Mouse (Mus musculus): ENCODE measurements around the gene Taf8. TPM values are rescaled to one million over a fixed set of nuclear protein-coding genes. Genes with fewer than 3 reads are reported as not detected.

The Taf8 gene
- total and polyA plus RNA-seq, 3 experiments = 15.2 to 25.7 TPM; not detected in 1

DNA sequence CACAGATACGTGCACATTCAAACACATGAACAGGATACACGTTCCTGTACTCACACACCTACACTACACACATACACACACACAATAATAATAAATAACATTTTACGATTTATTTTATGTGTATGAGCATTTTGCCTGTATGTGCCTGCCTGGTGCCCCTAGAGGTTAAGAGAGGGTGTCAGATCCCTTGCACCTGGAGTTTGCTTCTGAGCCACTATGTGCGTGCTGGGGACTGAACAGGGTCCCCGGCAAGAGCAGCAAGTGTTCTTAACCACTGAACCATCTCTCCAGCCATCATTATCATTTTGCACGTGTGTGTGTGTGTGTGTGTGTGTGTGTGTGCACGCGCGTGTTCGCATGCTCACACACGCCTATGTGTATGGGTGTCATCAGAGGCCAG is 27.5 kb upstream of the Taf8 start:
- Histone ChIP-seq H3K36me3 (ENCODE audit: control insufficient read depth in 1 of 2, insufficient read depth in 2 of 2, low read length in 2 of 2) (peaks cover 0 to 4% of the 10 kb centered on the region in 2 experiments; a peak in 2 of 4 replicates), H3K9ac (ENCODE audit: control insufficient read depth, low read depth, low read length, poor library complexity, severe bottlenecking) (no peak overlapping the region), H3K27me3 (ENCODE audit: control insufficient read depth in 1 of 2, insufficient read depth in 2 of 2, low read length in 2 of 2) (no peaks in the 10 kb centered on the region), H3K4me1 (ENCODE audit: control insufficient read depth in 1 of 2, insufficient read depth in 2 of 2, low read length in 2 of 2) (peaks cover 0 to 8% of the 10 kb centered on the region in 2 experiments; a peak in 3 of 4 replicates), H3K27ac (ENCODE audit: control insufficient read depth, low read depth, low read length) (no peak overlapping the region), H3K9me3 (replicated peaks; ENCODE audit: insufficient read depth, low read length) (no peaks in the 10 kb centered on the region), H3K4me3 (ENCODE audit: control insufficient read depth in 1 of 2, insufficient read depth in 1 of 2, low read depth in 2 of 2, low read length in 2 of 2) (no peak overlapping the region), H3K79me2 (ENCODE audit: control insufficient read depth, insufficient read depth, low read length, poor library complexity) (no peaks in the 10 kb centered on the region)
- no peak for TF ChIP-seq MAZ (IDR thresholded peaks at IDR 0.05; ENCODE audit: low read depth, low read length)
- TF ChIP-seq HCFC1 (IDR thresholded peaks at IDR 0.05; ENCODE audit: low read depth, low read length) = no peak
- no peak for TF ChIP-seq MYC (IDR thresholded peaks at IDR 0.05; ENCODE audit: low read depth, low read length)
- TF ChIP-seq ZMIZ1 (IDR thresholded peaks at IDR 0.05; ENCODE audit: low read depth, low read length) = no peak
- TF ChIP-seq TCF12 (IDR thresholded peaks at IDR 0.05; ENCODE audit: low read depth, low read length) = no peak
- no peak for TF ChIP-seq POLR2A (IDR thresholded peaks at IDR 0.05; ENCODE audit: control insufficient read depth in 1 of 2, insufficient read depth in 1 of 2, low read depth in 1 of 2, low read length in 2 of 2, poor library complexity in 1 of 2)
- no peak for TF ChIP-seq NRF1 (IDR thresholded peaks at IDR 0.05; ENCODE audit: insufficient read depth, low read depth, low read length, poor library complexity, severe bottlenecking)
- TF ChIP-seq JUND (IDR thresholded peaks at IDR 0.05; ENCODE audit: low read depth, low read length) = no peak
- DNase-seq (ENCODE audit: low read depth, low spot score) = no peak

DNA sequence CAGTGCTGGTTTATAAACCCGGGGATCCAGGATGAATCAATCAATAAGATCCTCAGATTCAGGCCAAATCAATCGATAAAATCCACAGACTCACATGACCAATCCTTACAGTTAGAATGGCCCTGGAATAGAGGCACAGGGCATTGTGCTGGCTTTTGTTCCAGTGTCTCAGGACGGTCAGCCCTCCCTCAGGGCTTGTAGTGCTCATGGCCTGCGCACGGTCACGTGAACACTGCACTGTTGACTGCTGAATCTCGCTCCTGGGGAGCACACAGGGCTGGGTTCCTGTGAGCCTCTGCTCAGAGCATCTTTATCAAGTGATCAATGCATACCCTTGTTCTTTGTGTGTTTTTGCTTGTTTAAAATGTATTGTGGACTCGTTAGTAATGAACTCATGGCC is 26.8 kb upstream of the Taf8 start:
- H3K9me3 ChIP-seq (replicated peaks; ENCODE audit: insufficient read depth, low read length) = no peaks in the 10 kb centered on the region
- no peaks in the 10 kb centered on the region for H3K36me3 ChIP-seq (ENCODE audit: control insufficient read depth in 1 of 2, insufficient read depth in 2 of 2, low read length in 2 of 2)
- no peaks in the 10 kb centered on the region for H3K79me2 ChIP-seq (ENCODE audit: control insufficient read depth, insufficient read depth, low read length, poor library complexity)
- no peak for TF ChIP-seq USF2 (IDR thresholded peaks at IDR 0.05; ENCODE audit: borderline replicate concordance in 1 of 2, insufficient read depth in 1 of 2, low read depth in 1 of 2, low read length in 2 of 2)
- TF ChIP-seq POLR2AphosphoS2 (IDR thresholded peaks at IDR 0.05; ENCODE audit: low read length) = no peak
- TF ChIP-seq MAFK (IDR thresholded peaks at IDR 0.05; ENCODE audit: borderline replicate concordance, low read depth, low read length) = no peak
- no peak for TF ChIP-seq SIN3A (IDR thresholded peaks at IDR 0.05; ENCODE audit: low read length)
- TF ChIP-seq MYB (IDR thresholded peaks at IDR 0.05; ENCODE audit: low read depth, low read length) = no peak
- TF ChIP-seq MEF2A (IDR thresholded peaks at IDR 0.05; ENCODE audit: extremely low read depth, insufficient replicate concordance, low read depth, low read length, poor library complexity, severe bottlenecking) = no peak
- TF ChIP-seq E2F4 (IDR thresholded peaks at IDR 0.05; ENCODE audit: borderline replicate concordance, low read depth, low read length) = no peak
- no peak for TF ChIP-seq UBTF (IDR thresholded peaks at IDR 0.05; ENCODE audit: borderline replicate concordance, insufficient read depth, low read depth, low read length)
- no peak for TF ChIP-seq CHD2 (IDR thresholded peaks at IDR 0.05; ENCODE audit: low read length)
- TF ChIP-seq TAL1 (IDR thresholded peaks at IDR 0.05; ENCODE audit: low read length) = no peak
- TF ChIP-seq NRF1 (IDR thresholded peaks at IDR 0.05; ENCODE audit: insufficient read depth, low read depth, low read length, poor library complexity, severe bottlenecking) = no peak
- no peak overlapping the region for H3K4me3 ChIP-seq (ENCODE audit: control insufficient read depth in 1 of 2, insufficient read depth in 1 of 2, low read depth in 2 of 2, low read length in 2 of 2)
- no peak overlapping the region for H3K27ac ChIP-seq (ENCODE audit: control insufficient read depth, low read depth, low read length)
- no peak for DNase-seq (ENCODE audit: low read depth, low spot score)
- no peak overlapping the region for H3K9ac ChIP-seq (ENCODE audit: control insufficient read depth, low read depth, low read length, poor library complexity, severe bottlenecking)
- H3K27me3 ChIP-seq (ENCODE audit: control insufficient read depth in 1 of 2, insufficient read depth in 2 of 2, low read length in 2 of 2) = no peaks in the 10 kb centered on the region
- peaks cover 0 to 7% of the 10 kb centered on the region in 2 experiments; a peak in 3 of 4 replicates for H3K4me1 ChIP-seq (ENCODE audit: control insufficient read depth in 1 of 2, insufficient read depth in 2 of 2, low read length in 2 of 2)
